Mouse (Mus musculus): ENCODE measurements around the gene Gabbr1. TPM values are rescaled to one million over a fixed set of nuclear protein-coding genes. Genes with fewer than 3 reads are reported as not detected.
A peak's percentile ranks its signal among the peaks of the same experiment; 100 is the strongest.
"Not testable (repeated sequence)": the region's sequence is repeated elsewhere in the genome, so short reads cannot be mapped to it uniquely, and the experiment has no call there.

Gabbr1 gene
- polyA plus RNA-seq, 1 experiment from 2014 or later, result 8.6 TPM

GRCm38 (mm10) chr17:37016333-37016732 lies 29.4 kb upstream of the Gabbr1 start:
- Histone ChIP-seq H3K27me3 (replicated peaks) (no peaks in the 10 kb centered on the region), H3K4me2 (no peak overlapping the region), H3K27ac (ENCODE audit: poor library complexity, severe bottlenecking) (no peak overlapping the region), H3K36me3 (peaks cover under 1% of the 10 kb centered on the region; the same call in 1 of the 2 replicates), H3K4me1 (replicated peaks) (no peaks in the 10 kb centered on the region), H3K9me3 (replicated peaks) (no peaks in the 10 kb centered on the region), H3K4me3 (no peak overlapping the region), H3K9ac (no peak overlapping the region)
- no peak for ATAC-seq (ENCODE audit: insufficient number of reproducible peaks, low FRiP score)

GRCm38 (mm10) chr17:37018328-37018727 lies 27.4 kb upstream of the Gabbr1 start:
- 80% methylated on average over 3 of the region's 3 CpGs for WGBS
- no peaks in the 10 kb centered on the region for H3K27me3 ChIP-seq (replicated peaks)

GRCm38 (mm10) chr17:37019242-37019641 lies 26.5 kb upstream of the Gabbr1 start:
- not testable (repeated sequence) for H3K27ac ChIP-seq (ENCODE audit: poor library complexity, severe bottlenecking); H3K9me3 ChIP-seq (replicated peaks); ATAC-seq (ENCODE audit: insufficient number of reproducible peaks, low FRiP score); H3K4me2 ChIP-seq; H3K4me3 ChIP-seq; H3K4me1 ChIP-seq (replicated peaks); H3K9ac ChIP-seq; H3K27me3 ChIP-seq (replicated peaks); H3K36me3 ChIP-seq
- WGBS, result 77% methylated on average over 5 of the region's 5 CpGs

More at GRCm38 (mm10) chr17:37018328-37018727, 27.4 kb upstream of the Gabbr1 start:
- no peaks in the 10 kb centered on the region for H3K9me3 ChIP-seq (replicated peaks)
- no peaks in the 10 kb centered on the region for H3K4me1 ChIP-seq (replicated peaks)
- no peak for ATAC-seq (ENCODE audit: insufficient number of reproducible peaks, low FRiP score)
- H3K4me2 ChIP-seq, result no peak overlapping the region
- H3K36me3 ChIP-seq, result no peaks in the 10 kb centered on the region
- H3K27ac ChIP-seq (ENCODE audit: poor library complexity, severe bottlenecking), result no peak overlapping the region
- no peak overlapping the region for H3K9ac ChIP-seq
- no peak overlapping the region for H3K4me3 ChIP-seq

- no peaks in the 10 kb centered on the region for H3K27me3 ChIP-seq (replicated peaks)
- H3K9ac ChIP-seq, result no peak within 1 kb of the TSS
- 68% methylated on average over 9 of the region's 9 CpGs for WGBS
- no peak within 1 kb of the TSS for H3K4me2 ChIP-seq
- H3K4me3 ChIP-seq, result no peak within 1 kb of the TSS
- H3K9me3 ChIP-seq (replicated peaks), result no peaks in the 10 kb centered on the region; the same call in 1 of the 2 replicates
- H3K27ac ChIP-seq (ENCODE audit: poor library complexity, severe bottlenecking), result no peak within 1 kb of the TSS
- no peak for ATAC-seq (ENCODE audit: insufficient number of reproducible peaks, low FRiP score)
- H3K4me1 ChIP-seq (replicated peaks), result no peaks in the 10 kb centered on the region
- H3K36me3 ChIP-seq, result no peaks in the 10 kb centered on the region
Measured at GRCm38 (mm10) chr17:37022628-37023576, 22.9 kb upstream of the Gabbr1 start, which contains the start of gene Mog. Gene Mog (minus strand): TSS chr17:37023398.

- no peak overlapping the region for H3K4me3 ChIP-seq
Measured at GRCm38 (mm10) chr17:37026425-37026824, 19.3 kb upstream of the Gabbr1 start.

GRCm38 (mm10) chr17:37027486-37027885 lies 18.3 kb upstream of the Gabbr1 start:
- Histone ChIP-seq H3K4me3 (no peak overlapping the region), H3K27me3 (replicated peaks) (no peaks in the 10 kb centered on the region), H3K36me3 (no peaks in the 10 kb centered on the region), H3K27ac (ENCODE audit: poor library complexity, severe bottlenecking) (0 out of 2 replicates have a peak overlapping the region, but pooled peaks have one; percentile 53), H3K9me3 (replicated peaks) (no peaks in the 10 kb centered on the region; the same call in 1 of the 2 replicates), H3K4me2 (no peak overlapping the region), H3K9ac (no peak overlapping the region), H3K4me1 (replicated peaks) (peaks cover 3% of the 10 kb centered on the region)
- ATAC-seq (ENCODE audit: insufficient number of reproducible peaks, low FRiP score), result no peak
- 92% methylated on average over 4 of the region's 4 CpGs for WGBS

More at GRCm38 (mm10) chr17:37026425-37026824, 19.3 kb upstream of the Gabbr1 start:
- peaks cover 3% of the 10 kb centered on the region for H3K4me1 ChIP-seq (replicated peaks)
- no peaks in the 10 kb centered on the region; the same call in 1 of the 2 replicates for H3K9me3 ChIP-seq (replicated peaks)
- no peak overlapping the region for H3K9ac ChIP-seq
- no peak for ATAC-seq (ENCODE audit: insufficient number of reproducible peaks, low FRiP score)
- H3K4me2 ChIP-seq, result no peak overlapping the region
- H3K27me3 ChIP-seq (replicated peaks), result no peaks in the 10 kb centered on the region
- H3K36me3 ChIP-seq, result no peaks in the 10 kb centered on the region
- no peak overlapping the region for H3K27ac ChIP-seq (ENCODE audit: poor library complexity, severe bottlenecking)
- WGBS, result 90% methylated on average over 2 of the region's 2 CpGs

- 10% methylated on average over 10 of the region's 10 CpGs for WGBS
Measured at GRCm38 (mm10) chr17:37028212-37028611, 17.6 kb upstream of the Gabbr1 start.

GRCm38 (mm10) chr17:37028683-37029120 lies 17.1 kb upstream of the Gabbr1 start:
- H3K9ac ChIP-seq, result peak overlapping the region; percentile 59
- ATAC-seq (ENCODE audit: insufficient number of reproducible peaks, low FRiP score), result peak; percentile 97
- WGBS, result 0% methylated on average over 14 of the region's 14 CpGs

More at GRCm38 (mm10) chr17:37028212-37028611, 17.6 kb upstream of the Gabbr1 start:
- Histone ChIP-seq H3K4me2 (peak overlapping the region; percentile 72), H3K9ac (peak overlapping the region; percentile 65; the same call in 1 of the 2 replicates), H3K27ac (ENCODE audit: poor library complexity, severe bottlenecking) (peak overlapping the region; percentile 91), H3K27me3 (replicated peaks) (no peaks in the 10 kb centered on the region), H3K4me1 (replicated peaks) (peaks cover 3% of the 10 kb centered on the region), H3K36me3 (no peaks in the 10 kb centered on the region), H3K9me3 (replicated peaks) (no peaks in the 10 kb centered on the region; the same call in 1 of the 2 replicates), H3K4me3 (peak overlapping the region; percentile 58)
- no peak for ATAC-seq (ENCODE audit: insufficient number of reproducible peaks, low FRiP score)

GRCm38 (mm10) chr17:37029162-37029561 lies 16.6 kb upstream of the Gabbr1 start:
- H3K9ac ChIP-seq, result no peak overlapping the region
- WGBS, result 69% methylated on average over 8 of the region's 8 CpGs

More at GRCm38 (mm10) chr17:37028683-37029120, 17.1 kb upstream of the Gabbr1 start:
- Histone ChIP-seq H3K27me3 (replicated peaks) (no peaks in the 10 kb centered on the region), H3K9me3 (replicated peaks) (no peaks in the 10 kb centered on the region; the same call in 1 of the 2 replicates), H3K36me3 (no peaks in the 10 kb centered on the region), H3K4me3 (peak overlapping the region; percentile 58), H3K4me2 (peak overlapping the region; percentile 72), H3K4me1 (replicated peaks) (peaks cover 3% of the 10 kb centered on the region), H3K27ac (ENCODE audit: poor library complexity, severe bottlenecking) (peak overlapping the region; percentile 91)

GRCm38 (mm10) chr17:37039127-37039894 lies 6.5 kb upstream of the Gabbr1 start:
- Histone ChIP-seq H3K9ac (no peak overlapping the region), H3K27me3 (replicated peaks) (no peaks in the 10 kb centered on the region), H3K36me3 (no peaks in the 10 kb centered on the region), H3K9me3 (replicated peaks) (no peaks in the 10 kb centered on the region), H3K4me1 (replicated peaks) (no peaks in the 10 kb centered on the region), H3K4me3 (no peak overlapping the region), H3K27ac (ENCODE audit: poor library complexity, severe bottlenecking) (no peak overlapping the region), H3K4me2 (no peak overlapping the region)
- ATAC-seq (ENCODE audit: insufficient number of reproducible peaks, low FRiP score), result no peak
- 70% methylated on average over 2 of the region's 2 CpGs for WGBS

More at GRCm38 (mm10) chr17:37029162-37029561, 16.6 kb upstream of the Gabbr1 start:
- no peaks in the 10 kb centered on the region; the same call in 1 of the 2 replicates for H3K9me3 ChIP-seq (replicated peaks)
- no peak for ATAC-seq (ENCODE audit: insufficient number of reproducible peaks, low FRiP score)
- peaks cover 3% of the 10 kb centered on the region for H3K4me1 ChIP-seq (replicated peaks)
- peak overlapping the region; percentile 58 for H3K4me3 ChIP-seq
- H3K27ac ChIP-seq (ENCODE audit: poor library complexity, severe bottlenecking), result peak overlapping the region; percentile 91
- no peaks in the 10 kb centered on the region for H3K27me3 ChIP-seq (replicated peaks)
- H3K4me2 ChIP-seq, result peak overlapping the region; percentile 72
- H3K36me3 ChIP-seq, result no peaks in the 10 kb centered on the region
